Mouse (Mus musculus): ENCODE measurements around the gene Nprl2.
"Not testable (repeated sequence)": the region's sequence is repeated elsewhere in the genome, so short reads cannot be mapped to it uniquely, and the experiment has no call there.

The Nprl2 gene

GRCm38 (mm10) chr9:107553541-107554318 is 11.7 kb downstream of the Nprl2 start:
- DNase-seq (ENCODE audit: low spot score), result peak; percentile 41

DNA sequence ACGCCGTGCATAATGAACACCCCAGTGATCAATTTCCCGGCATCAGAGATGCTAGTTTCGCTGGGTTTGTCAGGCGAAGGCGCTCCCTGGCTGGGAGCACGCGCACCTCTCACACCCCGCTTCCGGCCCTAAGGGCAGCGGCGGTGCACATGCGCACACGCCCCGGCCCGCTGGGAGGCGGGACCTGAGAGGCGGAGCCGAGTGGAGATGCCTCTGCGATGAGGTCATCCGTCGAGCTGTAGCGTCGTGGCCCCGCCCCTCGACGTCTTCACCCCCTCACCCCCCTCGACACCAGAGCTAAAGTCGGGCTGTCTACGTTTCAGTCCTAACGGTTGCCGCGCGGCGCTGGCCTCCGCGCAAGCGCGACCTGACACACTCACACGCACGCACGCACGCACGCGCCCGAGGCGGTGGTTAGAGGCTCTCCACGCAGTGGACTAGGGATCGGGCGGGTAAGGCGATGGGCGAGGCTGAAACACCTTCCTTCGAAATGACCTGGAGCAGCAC is 12.3 kb downstream of the Nprl2 start:
- peak; percentile 98 for DNase-seq (ENCODE audit: low spot score)

- no peak for DNase-seq (ENCODE audit: low spot score)
These were observed 13.0 kb downstream of the Nprl2 start for GRCm38 (mm10) chr9:107555031-107555457.

DNA sequence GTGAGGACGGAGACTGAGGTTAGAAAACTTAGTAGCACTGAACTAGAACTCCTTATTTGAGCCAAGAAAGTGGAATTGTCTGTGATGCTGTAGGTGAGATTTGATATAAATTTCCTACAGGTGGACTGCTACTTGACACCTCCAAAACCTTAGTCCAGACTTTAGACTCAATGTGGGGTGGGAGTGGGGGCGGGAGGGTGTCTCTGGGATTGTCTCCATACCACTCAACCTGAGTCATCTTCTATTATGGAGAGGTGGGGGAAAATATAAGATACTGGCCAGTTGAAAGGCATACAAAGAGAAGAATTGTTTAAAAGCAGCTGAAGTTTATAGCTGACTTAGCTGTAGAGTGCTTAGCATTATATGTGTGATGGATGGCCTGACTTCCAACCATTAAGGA is 13.7 kb downstream of the Nprl2 start:
- no peak for DNase-seq (ENCODE audit: low spot score)

GRCm38 (mm10) chr9:107556346-107556745 is 14.3 kb downstream of the Nprl2 start:
- no peak for DNase-seq (ENCODE audit: low spot score)

GRCm38 (mm10) chr9:107563029-107563581 is 21.1 kb downstream of the Nprl2 start, which contains the start of gene Tusc2:
Tusc2 (plus strand) TSS chr9:107563255.
- DNase-seq (ENCODE audit: low spot score), result peak; percentile 92

DNA sequence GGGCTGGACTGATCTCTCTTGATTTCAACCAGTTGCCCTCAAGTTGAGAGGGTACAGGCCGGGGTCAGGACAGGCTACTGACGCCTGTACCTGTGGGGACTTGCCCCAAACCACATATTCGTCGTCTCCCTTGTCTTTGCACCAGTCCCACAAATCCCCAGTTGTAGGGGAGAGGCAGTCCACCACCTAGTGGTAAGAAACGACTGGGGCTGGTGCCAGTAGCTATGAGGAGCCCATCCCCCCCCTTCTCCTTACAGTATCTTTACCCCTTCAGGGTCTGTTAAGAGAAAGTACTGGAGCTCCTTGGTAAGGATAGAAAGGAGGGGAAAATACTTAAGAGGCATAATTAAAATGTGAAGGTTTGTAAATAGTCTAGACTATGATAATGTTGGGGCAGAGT is 23.5 kb downstream of the Nprl2 start:
- not testable (repeated sequence) for DNase-seq (ENCODE audit: low spot score)

DNA sequence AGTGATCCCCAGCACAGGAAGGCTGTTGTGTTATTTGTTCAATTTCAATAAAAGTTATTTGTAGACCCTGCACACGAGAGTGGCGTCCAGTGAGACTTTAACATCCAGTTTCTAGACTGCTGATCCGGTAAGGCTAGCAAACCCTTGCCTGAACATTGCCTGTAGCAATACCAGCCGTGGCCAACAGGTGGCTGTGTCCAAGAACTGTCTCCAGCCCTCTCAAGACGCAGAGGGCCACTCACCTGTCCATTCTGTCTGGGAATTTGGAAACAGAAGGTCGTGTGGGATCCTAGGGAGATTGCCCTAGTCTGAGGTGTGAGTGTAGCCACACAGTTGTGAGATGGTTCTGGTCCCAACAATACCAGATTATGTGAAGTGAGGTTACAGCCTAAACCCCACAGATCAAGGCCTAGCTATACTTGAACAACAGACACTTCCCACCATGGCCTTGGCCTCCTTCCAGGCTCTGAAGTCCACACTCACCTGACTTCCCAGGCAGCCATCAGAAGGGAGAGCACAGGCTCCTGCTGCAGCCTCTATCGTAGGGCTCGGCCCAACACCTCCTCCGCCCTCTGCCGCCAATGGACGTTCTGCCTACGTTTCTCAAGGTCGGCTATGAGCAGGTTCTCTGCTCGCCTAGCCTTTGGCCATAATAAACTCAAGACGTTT is 24.1 kb downstream of the Nprl2 start:
- DNase-seq (ENCODE audit: low spot score), result peak; percentile 53

DNA sequence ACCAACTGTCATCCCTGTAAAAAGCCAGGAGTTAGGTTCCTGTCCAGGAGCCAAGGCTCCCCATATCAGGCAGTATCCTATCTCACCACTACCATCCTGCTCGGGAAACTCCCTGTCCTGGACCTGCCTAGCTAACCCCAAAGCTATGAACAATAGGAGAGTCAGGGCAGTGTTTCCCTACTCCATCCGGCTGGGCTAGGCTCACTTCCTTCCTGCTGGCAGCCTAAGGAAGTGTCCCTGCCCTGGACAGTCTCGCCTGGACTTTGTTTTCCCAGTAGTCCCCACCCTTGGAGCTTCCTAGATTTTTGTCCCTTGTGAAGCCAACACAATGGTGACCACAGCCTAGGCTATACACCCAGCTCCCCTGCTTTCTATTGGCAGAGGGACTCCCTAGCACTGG is 24.8 kb downstream of the Nprl2 start:
- DNase-seq (ENCODE audit: low spot score), result no peak

DNA sequence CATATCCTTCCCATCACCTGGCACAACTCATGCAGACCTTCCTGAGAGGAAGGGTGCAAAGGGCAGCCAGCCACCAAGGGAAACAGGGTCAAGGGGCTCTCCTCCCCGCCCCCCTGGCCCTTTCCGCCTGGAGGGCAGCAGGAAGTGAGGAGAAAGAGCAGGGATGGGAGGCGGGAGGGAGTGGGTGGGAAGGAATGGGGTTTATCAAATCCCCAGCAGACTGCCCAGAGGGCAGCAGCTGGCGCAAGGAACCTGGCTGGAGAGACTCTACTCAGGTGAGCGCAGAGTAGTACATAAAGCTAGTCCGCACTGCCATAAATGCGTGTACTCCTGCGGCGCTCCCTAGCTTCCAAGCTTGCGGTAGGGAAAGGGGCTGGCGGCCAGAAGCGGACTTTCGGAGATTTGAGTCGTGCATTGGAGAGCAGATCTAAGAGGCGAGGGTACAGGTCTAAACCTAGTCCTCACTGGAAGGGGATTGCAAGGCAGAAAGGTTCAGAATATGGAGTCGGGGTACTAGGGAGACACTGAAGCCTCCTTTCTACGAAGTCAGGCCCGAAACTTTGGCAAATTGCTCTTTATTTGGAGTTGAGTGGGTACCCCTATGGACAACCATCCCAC is 25.8 kb downstream of the Nprl2 start, which contains the start of gene Hyal2:
Gene Hyal2 (plus strand): TSS at position 244 of the 618 bp plus-strand sequence.
- DNase-seq (ENCODE audit: low spot score), result no peak

GRCm38 (mm10) chr9:107568331-107569261 is 26.6 kb downstream of the Nprl2 start:
- peak; percentile 72 for DNase-seq (ENCODE audit: low spot score)

GRCm38 (mm10) chr9:107569270-107569669 is 27.2 kb downstream of the Nprl2 start:
- DNase-seq (ENCODE audit: low spot score), result no peak

- DNase-seq (ENCODE audit: low spot score), result no peak
These were observed 28.0 kb downstream of the Nprl2 start for GRCm38 (mm10) chr9:107570016-107570415.

GRCm38 (mm10) chr9:107570845-107571244 is 28.8 kb downstream of the Nprl2 start:
- no peak for DNase-seq (ENCODE audit: low spot score)

DNA sequence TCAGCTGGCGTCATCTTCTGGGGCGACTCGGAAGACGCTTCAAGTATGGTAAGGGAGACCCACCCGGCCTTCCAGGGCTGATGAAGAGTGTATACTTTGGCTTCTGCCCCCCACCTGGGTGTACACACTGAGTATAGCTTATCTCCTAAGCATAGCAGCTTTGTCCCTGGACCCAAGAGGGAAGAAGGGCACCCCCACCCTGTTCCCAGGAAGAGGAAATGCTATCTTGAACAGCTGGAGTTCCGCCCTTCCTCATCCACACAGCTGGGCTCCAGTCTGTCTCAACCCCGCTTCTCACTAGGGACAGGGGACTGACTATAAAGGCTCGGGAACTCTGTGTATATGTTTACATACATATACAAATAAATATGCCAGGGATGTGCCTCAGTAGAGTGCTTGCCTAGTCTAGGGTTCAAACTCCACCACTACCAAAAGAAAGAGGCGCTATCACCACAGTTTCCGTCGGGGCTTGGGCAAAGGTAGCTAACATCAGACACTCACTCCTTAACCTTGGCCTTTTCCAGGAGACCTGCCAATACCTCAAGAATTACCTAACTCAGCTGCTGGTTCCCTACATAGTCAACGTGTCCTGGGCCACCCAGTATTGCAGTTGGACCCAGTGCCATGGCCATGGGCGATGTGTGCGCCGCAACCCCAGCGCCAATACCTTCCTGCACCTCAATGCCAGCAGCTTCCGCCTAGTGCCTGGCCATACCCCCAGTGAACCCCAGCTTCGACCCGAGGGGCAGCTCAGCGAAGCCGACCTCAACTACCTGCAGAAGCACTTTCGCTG is 29.7 kb downstream of the Nprl2 start:
- DNase-seq (ENCODE audit: low spot score), result no peak

DNA sequence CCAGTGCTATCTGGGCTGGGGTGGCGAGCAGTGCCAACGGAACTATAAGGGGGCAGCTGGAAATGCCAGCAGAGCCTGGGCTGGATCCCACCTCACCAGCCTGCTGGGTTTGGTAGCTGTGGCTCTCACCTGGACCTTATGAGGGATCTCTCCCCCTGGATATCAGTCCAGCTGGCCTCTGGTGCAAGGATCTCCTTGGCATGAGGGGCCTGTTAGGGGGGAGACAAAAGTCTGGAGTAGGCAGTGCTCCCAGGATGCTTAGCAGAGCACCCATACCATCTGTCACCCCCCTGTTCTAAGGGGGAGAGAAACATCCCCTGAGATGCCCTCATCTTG is 30.3 kb downstream of the Nprl2 start:
- DNase-seq (ENCODE audit: low spot score), result no peak

DNA sequence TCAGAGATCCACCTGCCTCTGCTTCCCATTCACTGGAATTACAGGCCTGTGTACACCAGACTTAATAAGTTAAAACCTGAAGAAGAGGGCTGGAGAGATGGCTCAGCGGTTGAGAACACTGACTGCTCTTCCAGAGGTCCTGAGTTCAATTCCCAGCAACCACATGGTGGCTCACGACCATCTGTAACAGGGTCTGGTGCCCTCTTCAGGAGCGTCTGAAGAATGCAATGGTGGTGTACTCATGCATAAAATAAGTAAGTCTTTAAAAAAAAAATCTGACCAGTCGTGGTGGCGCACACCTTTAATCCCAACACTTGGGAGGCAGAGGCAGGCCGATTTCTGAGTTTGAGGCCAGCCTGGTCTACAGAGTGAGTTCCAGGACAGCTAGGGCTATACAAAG is 31.7 kb downstream of the Nprl2 start:
- not testable (repeated sequence) for DNase-seq (ENCODE audit: low spot score)

- DNase-seq (ENCODE audit: low spot score), result no peak
These were observed 33.7 kb downstream of the Nprl2 start for GRCm38 (mm10) chr9:107575579-107576356.

GRCm38 (mm10) chr9:107576357-107577107 is 34.5 kb downstream of the Nprl2 start, which contains the start of gene Hyal1:
Hyal1 (plus strand) TSS chr9:107576927.
- no peak for DNase-seq (ENCODE audit: low spot score)

All from T-cell, adult 2 months (primary cell).